Mouse (Mus musculus) heart, postnatal 4 days (tissue): ENCODE results near the gene Anxa9. TPM values are rescaled to one million over a fixed set of nuclear protein-coding genes. Genes with fewer than 3 reads are reported as not detected.
"Not testable (repeated sequence)": the region's sequence is repeated elsewhere in the genome, so short reads cannot be mapped to it uniquely, and the experiment has no call there.

ENCODE experiments used
- DNase-seq: peaks from one replicate; pipeline ENCODE4 v3.0.0; 2021
- total RNA-seq, 2 experiments: library from RNA; stranded (reverse); gene quantifications; 2 replicates each; pipeline ENCODE4 v1.2.3; 2021

The Anxa9 gene
- under 1 TPM; 0.14 to 0.24 TPM for total RNA-seq

- no peak for DNase-seq
Observed at GRCm38 (mm10) chr3:95307100-95307499, at the start of gene Anxa9. Anxa9 (minus strand) TSS chr3:95307176.

GRCm38 (mm10) chr3:95355911-95356544, 49.1 kb upstream of the Anxa9 start:
- not testable (repeated sequence) for DNase-seq

- DNase-seq: no peak
Observed at GRCm38 (mm10) chr3:95349491-95349890, 42.5 kb upstream of the Anxa9 start.

GRCm38 (mm10) chr3:95348343-95348742, 41.4 kb upstream of the Anxa9 start:
- not testable (repeated sequence) for DNase-seq

GRCm38 (mm10) chr3:95346454-95346853, 39.5 kb upstream of the Anxa9 start:
- DNase-seq: no peak

- DNase-seq: not testable (repeated sequence)
Observed at GRCm38 (mm10) chr3:95343356-95344000, 36.5 kb upstream of the Anxa9 start.

- no peak for DNase-seq
Observed at GRCm38 (mm10) chr3:95338251-95338650, 31.3 kb upstream of the Anxa9 start.

GRCm38 (mm10) chr3:95337345-95337744, 30.4 kb upstream of the Anxa9 start:
- no peak for DNase-seq

- no peak for DNase-seq
Observed at GRCm38 (mm10) chr3:95331528-95331927, 24.6 kb upstream of the Anxa9 start.

- DNase-seq: no peak
Observed at GRCm38 (mm10) chr3:95328803-95329404, 21.9 kb upstream of the Anxa9 start.

GRCm38 (mm10) chr3:95324454-95325144, 17.6 kb upstream of the Anxa9 start:
- DNase-seq: no peak

- DNase-seq: no peak
Observed at GRCm38 (mm10) chr3:95323429-95323828, 16.5 kb upstream of the Anxa9 start.

GRCm38 (mm10) chr3:95319701-95320625, 13.0 kb upstream of the Anxa9 start:
- DNase-seq: no peak

GRCm38 (mm10) chr3:95319110-95319509, 12.1 kb upstream of the Anxa9 start:
- DNase-seq: no peak

- DNase-seq: peak; percentile 32
Observed at GRCm38 (mm10) chr3:95318548-95318947, 11.6 kb upstream of the Anxa9 start.

GRCm38 (mm10) chr3:95317414-95318080, 10.6 kb upstream of the Anxa9 start:
- DNase-seq: peak; percentile 68

GRCm38 (mm10) chr3:95315844-95316550, 9.0 kb upstream of the Anxa9 start:
- peak; percentile 6 for DNase-seq

GRCm38 (mm10) chr3:95315094-95315843, 8.3 kb upstream of the Anxa9 start:
- peak; percentile 94 for DNase-seq

GRCm38 (mm10) chr3:95314486-95315093, 7.6 kb upstream of the Anxa9 start, which contains the start of gene Cers2:
Cers2 (plus strand) TSS chr3:95314791.
- DNase-seq: no peak
